Mouse (Mus musculus): ENCODE measurements at regions not wholly inside any gene's neighbourhood (a gene's known extent, or its start where the extent isn't known, plus 50 kb on each side); places are given as distances from the start of the nearest gene placed in this dataset.
"Not testable (repeated sequence)": the region's sequence is repeated elsewhere in the genome, so short reads cannot be mapped to it uniquely, and the experiment has no call there.

GRCm38 (mm10) chr12:11037951-11038350 is 112.9 kb downstream of the Kcns3 start:
- DNase-seq (ENCODE audit: low read depth, low spot score): no peak

GRCm38 (mm10) chr12:11020571-11021545 is 130.0 kb downstream of the Kcns3 start:
- DNase-seq (ENCODE audit: low read depth, low spot score): no peak

DNA sequence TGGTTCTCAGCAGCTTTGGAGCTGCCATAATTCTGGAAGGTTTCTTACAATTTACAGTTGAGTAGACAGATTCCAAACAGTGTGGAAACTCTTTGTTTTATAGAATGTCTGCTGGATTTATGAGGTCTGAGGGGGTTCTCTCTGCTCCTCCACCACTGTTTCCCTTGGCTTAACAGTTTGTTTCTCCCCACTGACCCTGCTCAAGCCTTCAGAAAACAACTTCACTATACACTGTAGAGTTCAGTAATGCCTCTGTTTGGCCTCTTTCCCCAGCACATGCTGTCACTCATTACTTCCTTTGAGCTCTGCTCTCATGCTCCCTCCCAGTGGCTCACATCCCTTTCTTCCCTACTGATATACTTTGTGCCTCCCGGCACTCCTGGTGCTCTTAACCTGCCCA is 139.7 kb downstream of the Kcns3 start:
- no peak for DNase-seq (ENCODE audit: low read depth, low spot score)

DNA sequence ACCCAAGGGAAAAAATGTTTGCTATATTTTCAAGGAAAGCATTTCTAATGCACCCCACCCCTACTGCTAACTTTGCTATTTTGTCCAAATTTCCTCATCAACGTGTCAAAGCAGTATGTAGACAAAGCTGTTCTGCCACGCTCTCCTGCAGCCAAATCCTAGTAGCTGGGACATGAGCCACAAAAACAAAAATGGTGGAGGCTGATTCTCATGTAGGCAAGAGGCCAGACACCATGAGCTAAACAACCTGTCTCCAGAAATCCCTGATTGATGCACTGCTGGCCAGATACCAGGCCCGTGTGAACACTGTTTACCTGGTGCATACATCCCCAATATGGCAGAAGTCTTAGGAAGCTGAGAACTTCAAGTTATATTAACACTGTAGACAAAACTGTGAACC is 166.6 kb downstream of the Kcns3 start:
- DNase-seq (ENCODE audit: low read depth, low spot score): no peak

- DNase-seq (ENCODE audit: low read depth, low spot score): no peak
These were observed 201.7 kb downstream of the Kcns3 start for GRCm38 (mm10) chr12:10949184-10949583.

- DNase-seq (ENCODE audit: low read depth, low spot score): no peak
These were observed 209.8 kb downstream of the Kcns3 start for GRCm38 (mm10) chr12:10941064-10941463.

- DNase-seq (ENCODE audit: low read depth, low spot score): not testable (repeated sequence)
These were observed 250.8 kb downstream of the Kcns3 start for GRCm38 (mm10) chr12:10900054-10900453.

DNA sequence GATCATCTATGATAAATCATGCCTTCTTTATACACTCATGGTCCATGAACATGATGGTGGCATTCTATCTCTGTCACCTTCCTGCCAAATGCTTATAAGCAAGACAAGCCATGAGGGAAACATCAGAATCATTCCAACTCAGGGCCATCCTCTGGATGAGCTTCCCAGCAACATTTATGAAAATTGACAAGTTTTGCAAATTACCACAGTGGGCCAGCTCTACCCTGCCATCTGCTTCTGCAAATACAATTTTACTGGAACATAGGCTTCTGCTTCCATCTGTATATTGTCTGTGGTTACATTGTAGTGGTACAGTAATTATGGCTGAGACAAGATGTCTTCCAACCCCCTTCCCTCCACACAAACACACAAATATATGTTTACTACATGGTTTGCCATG is 272.1 kb downstream of the Kcns3 start:
- no peak for DNase-seq (ENCODE audit: low read depth, low spot score)

DNA sequence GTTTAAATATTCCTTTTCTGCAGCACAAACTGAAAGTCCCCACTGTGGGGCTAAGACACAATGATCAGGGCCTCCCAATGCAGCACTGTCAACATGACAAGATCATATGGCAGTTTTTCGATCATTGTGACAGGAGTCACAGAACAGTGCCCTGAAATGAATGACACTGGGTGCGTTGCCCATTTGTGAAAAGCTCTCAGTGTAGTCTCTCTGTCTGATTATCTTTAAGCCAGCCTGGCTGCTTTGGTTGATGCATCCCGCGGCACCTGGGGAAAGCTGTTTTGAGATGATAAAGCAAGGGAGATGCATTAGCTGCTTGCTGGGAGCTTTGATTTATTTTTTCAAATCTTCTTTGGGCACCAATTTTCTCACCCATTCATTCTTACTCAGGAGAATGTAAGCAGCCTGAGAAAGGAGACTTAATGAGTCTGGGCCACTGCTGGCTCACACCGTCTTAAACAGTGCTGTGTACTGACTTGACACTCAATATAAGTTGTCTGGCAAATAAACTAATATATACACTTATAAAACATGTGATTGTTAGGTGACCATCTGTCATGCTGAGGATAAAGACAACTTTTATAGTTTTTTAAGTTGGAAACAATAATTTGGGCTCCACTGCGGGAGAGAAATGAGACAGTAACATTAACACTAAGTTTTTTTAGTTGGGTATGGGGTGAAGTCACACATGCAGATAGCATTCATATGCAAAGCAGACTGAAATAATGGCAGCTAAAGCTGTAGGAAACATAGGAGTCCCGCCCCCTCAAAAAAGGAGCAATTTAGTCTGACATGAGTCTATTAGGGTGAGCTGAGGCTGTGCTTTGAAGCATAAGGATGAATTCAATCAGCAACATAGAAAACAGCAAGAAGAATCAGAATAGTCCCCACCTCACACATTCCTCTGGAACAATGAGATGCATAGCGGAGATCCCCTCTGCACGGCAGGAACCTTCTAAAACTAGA is 276.0 kb downstream of the Kcns3 start:
- no peak for DNase-seq (ENCODE audit: low read depth, low spot score)

- DNase-seq (ENCODE audit: low read depth, low spot score): no peak
These were observed 277.0 kb downstream of the Kcns3 start for GRCm38 (mm10) chr12:10873716-10874401.

- DNase-seq (ENCODE audit: low read depth, low spot score): no peak
These were observed 282.9 kb downstream of the Kcns3 start for GRCm38 (mm10) chr12:10867674-10868635.

DNA sequence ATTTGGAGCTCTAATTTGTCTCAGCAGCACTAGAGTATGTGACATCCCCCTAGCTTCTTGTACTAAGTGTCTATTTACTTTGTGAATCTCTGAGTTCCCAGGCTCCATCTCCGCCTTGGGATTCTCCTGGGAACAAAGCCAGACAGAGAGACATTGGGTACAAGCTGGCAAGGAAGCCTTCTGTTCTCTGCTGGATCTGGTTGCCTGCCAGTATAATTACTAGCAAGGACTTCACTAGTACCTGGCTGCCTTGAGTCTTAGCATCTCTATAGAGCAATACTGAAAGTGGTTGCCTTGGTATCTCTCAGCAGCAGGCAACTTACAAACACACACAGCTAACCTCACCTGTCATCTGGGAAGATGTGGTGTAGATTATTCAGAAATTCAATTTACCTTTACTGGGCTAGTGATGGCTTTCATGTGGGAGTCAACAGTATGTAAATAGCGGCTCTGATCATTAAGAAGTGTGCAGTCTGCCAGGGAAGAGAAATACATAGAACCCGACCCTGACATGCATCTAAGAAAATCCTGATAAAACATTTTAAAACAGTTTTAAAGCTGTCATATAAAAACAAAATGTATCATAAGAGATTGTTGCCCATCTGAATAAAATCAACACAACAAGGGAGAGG is 283.8 kb downstream of the Kcns3 start:
- no peak for DNase-seq (ENCODE audit: low read depth, low spot score)

DNA sequence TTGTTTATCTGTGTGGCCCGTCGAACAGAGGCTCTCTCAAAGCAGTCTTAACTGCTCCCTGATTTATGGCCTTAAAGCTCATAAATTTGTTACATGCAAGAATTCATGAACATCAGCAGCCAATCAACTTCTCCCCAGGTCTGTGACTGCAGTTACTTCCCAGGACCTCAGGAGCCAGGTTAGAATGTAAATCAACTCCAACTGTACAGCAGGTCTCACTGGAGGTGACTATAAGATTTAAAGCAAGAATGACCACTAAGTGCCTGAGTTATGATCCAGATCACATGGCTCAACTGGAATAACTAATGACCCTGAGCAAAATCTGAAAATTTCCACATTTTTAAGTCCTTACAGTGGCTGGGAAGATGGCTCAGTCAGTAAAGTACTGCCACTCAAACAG is 285.6 kb downstream of the Kcns3 start:
- no peak for DNase-seq (ENCODE audit: low read depth, low spot score)

DNA sequence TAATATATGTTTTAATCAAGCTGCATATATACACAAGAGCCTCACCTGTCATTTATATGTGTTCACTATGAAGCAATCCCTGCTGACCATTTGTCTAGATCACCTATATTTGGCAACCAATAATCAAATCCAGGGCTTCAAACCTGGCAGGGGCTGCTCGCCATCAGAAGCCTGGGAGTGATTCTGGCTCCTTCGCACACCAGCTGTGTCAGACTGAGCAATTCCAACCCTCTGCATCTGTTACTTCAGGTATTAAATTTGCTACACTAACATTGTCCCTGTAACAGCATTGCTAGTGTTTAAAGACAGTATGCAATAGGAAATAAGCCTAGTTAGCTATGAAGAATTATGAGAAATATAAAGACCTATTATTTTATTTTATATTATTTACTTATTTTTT is 330.5 kb downstream of the Kcns3 start:
- DNase-seq (ENCODE audit: low read depth, low spot score): no peak

GRCm38 (mm10) chr12:10818083-10818482 is 332.8 kb downstream of the Kcns3 start:
- no peak for DNase-seq (ENCODE audit: low read depth, low spot score)

DNA sequence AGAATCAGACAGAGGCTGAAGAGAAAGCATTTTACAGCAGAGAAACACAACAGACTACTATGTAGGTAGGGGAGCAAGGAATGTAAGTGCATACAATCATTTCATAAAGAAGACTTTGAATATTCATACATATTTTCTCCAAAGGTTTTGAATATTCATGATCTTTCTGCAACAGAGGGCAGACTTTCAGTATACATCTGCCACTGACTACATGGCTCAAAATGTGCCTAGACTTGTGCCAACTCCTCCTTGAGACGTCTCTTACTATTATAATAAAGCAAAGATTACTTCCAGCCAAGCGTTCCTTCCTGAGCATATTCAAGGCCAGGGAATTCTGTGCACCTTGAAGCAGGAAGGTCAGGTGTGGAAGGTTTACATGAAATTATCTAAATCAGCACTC is 333.3 kb downstream of the Kcns3 start:
- DNase-seq (ENCODE audit: low read depth, low spot score): no peak

- no peak for DNase-seq (ENCODE audit: low read depth, low spot score)
These were observed 340.3 kb downstream of the Kcns3 start for GRCm38 (mm10) chr12:10810597-10810996.

DNA sequence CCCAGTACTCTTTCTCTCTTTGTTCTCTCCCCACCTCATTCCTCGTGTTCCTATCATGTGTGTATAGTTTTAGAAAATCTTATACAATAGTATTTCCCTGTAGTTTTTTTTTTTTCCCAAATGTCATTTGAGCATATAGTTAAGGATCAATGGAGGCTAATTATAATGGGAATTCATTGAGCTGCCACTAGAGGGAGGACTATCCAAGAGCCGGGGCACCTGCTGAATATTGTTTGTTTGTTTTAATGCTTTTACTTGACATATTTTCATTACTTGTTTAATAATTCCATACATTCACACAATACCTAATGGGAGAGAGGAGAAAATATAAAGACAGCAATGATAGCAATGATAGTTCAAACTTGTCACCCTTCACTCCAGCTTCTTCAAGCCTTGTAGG is 346.4 kb downstream of the Kcns3 start:
- peak; percentile 4 for DNase-seq (ENCODE audit: low read depth, low spot score)

All from 3T3-L1 (cell line).